Mouse (Mus musculus): ENCODE data around the gene Tsr2. TPM values are rescaled to one million over a fixed set of nuclear protein-coding genes. Genes with fewer than 3 reads are reported as not detected.
A peak's percentile ranks its signal among the peaks of the same experiment; 100 is the strongest.

The Tsr2 gene
- polyA plus RNA-seq, 1 experiment from 2014 or later = 39.1 TPM

- no peaks in the 10 kb centered on the region for H3K9me3 ChIP-seq (ENCODE audit: control insufficient read depth, low read length)
- H3K4me2 ChIP-seq (ENCODE audit: low read length) = no peak overlapping the region
- 53% methylated on average over 4 of the region's 4 CpGs for WGBS
- H3K36me3 ChIP-seq (ENCODE audit: control insufficient read depth, insufficient read depth, low read length) = peaks cover 2% of the 10 kb centered on the region
- ATAC-seq = peak; percentile 24; the same call in 1 of the 2 replicates
- no peak overlapping the region for H3K4me3 ChIP-seq (ENCODE audit: low read length)
- H3K27me3 ChIP-seq (replicated peaks; ENCODE audit: control insufficient read depth, insufficient read depth, low read length) = no peaks in the 10 kb centered on the region
- no peak overlapping the region for H3K9ac ChIP-seq (ENCODE audit: low read depth, low read length)
- H3K27ac ChIP-seq (ENCODE audit: low read depth, low read length) = no peak overlapping the region
- no peaks in the 10 kb centered on the region for H3K4me1 ChIP-seq (ENCODE audit: control insufficient read depth, insufficient read depth, low read depth, low read length)
Observed at GRCm38 (mm10) chrX:151076941-151077485, 19.3 kb downstream of the Tsr2 start.

- ATAC-seq = no peak
- Histone ChIP-seq H3K4me2 (ENCODE audit: low read length) (no peak overlapping the region), H3K4me3 (ENCODE audit: low read length) (no peak overlapping the region), H3K27me3 (replicated peaks; ENCODE audit: control insufficient read depth, insufficient read depth, low read length) (no peaks in the 10 kb centered on the region), H3K9me3 (ENCODE audit: control insufficient read depth, low read length) (no peaks in the 10 kb centered on the region), H3K27ac (ENCODE audit: low read depth, low read length) (no peak overlapping the region), H3K36me3 (ENCODE audit: control insufficient read depth, insufficient read depth, low read length) (peaks cover 3% of the 10 kb centered on the region), H3K9ac (ENCODE audit: low read depth, low read length) (no peak overlapping the region), H3K4me1 (ENCODE audit: control insufficient read depth, insufficient read depth, low read depth, low read length) (no peaks in the 10 kb centered on the region)
- WGBS = 97% methylated on average over 5 of the region's 5 CpGs
Observed at GRCm38 (mm10) chrX:151076007-151076406, 20.3 kb downstream of the Tsr2 start.

- Histone ChIP-seq H3K36me3 (ENCODE audit: control insufficient read depth, insufficient read depth, low read length) (peaks cover 7% of the 10 kb centered on the region), H3K4me3 (ENCODE audit: low read length) (no peak overlapping the region), H3K4me2 (ENCODE audit: low read length) (no peak overlapping the region), H3K27me3 (replicated peaks; ENCODE audit: control insufficient read depth, insufficient read depth, low read length) (no peaks in the 10 kb centered on the region), H3K4me1 (ENCODE audit: control insufficient read depth, insufficient read depth, low read depth, low read length) (no peaks in the 10 kb centered on the region), H3K9me3 (ENCODE audit: control insufficient read depth, low read length) (no peaks in the 10 kb centered on the region), H3K9ac (ENCODE audit: low read depth, low read length) (no peak overlapping the region), H3K27ac (ENCODE audit: low read depth, low read length) (no peak overlapping the region)
- no peak for ATAC-seq
- WGBS = 95% methylated on average over 5 of the region's 5 CpGs
Observed at GRCm38 (mm10) chrX:151067876-151068275, 28.5 kb downstream of the Tsr2 start.

GRCm38 (mm10) chrX:151066071-151066666 is 30.2 kb downstream of the Tsr2 start:
- no peak overlapping the region for H3K4me2 ChIP-seq (ENCODE audit: low read length)
- no peak for ATAC-seq
- H3K9ac ChIP-seq (ENCODE audit: low read depth, low read length) = no peak overlapping the region
- no peaks in the 10 kb centered on the region for H3K27me3 ChIP-seq (replicated peaks; ENCODE audit: control insufficient read depth, insufficient read depth, low read length)
- no peak overlapping the region for H3K4me3 ChIP-seq (ENCODE audit: low read length)
- H3K27ac ChIP-seq (ENCODE audit: low read depth, low read length) = no peak overlapping the region
- H3K36me3 ChIP-seq (ENCODE audit: control insufficient read depth, insufficient read depth, low read length) = 0 out of 2 replicates have a peak, but pooled peaks cover 4% of the 10 kb centered on the region
- H3K4me1 ChIP-seq (ENCODE audit: control insufficient read depth, insufficient read depth, low read depth, low read length) = no peaks in the 10 kb centered on the region
- no peaks in the 10 kb centered on the region for H3K9me3 ChIP-seq (ENCODE audit: control insufficient read depth, low read length)
- WGBS = 85% methylated on average over 7 of the region's 7 CpGs

GRCm38 (mm10) chrX:151061615-151062299 is 34.6 kb downstream of the Tsr2 start:
- 64% methylated on average over 3 of the region's 3 CpGs for WGBS
- H3K27ac ChIP-seq (ENCODE audit: low read depth, low read length) = no peak overlapping the region
- no peak for ATAC-seq
- H3K4me2 ChIP-seq (ENCODE audit: low read length) = no peak overlapping the region
- no peaks in the 10 kb centered on the region for H3K9me3 ChIP-seq (ENCODE audit: control insufficient read depth, low read length)
- H3K27me3 ChIP-seq (replicated peaks; ENCODE audit: control insufficient read depth, insufficient read depth, low read length) = no peaks in the 10 kb centered on the region
- no peaks in the 10 kb centered on the region for H3K36me3 ChIP-seq (ENCODE audit: control insufficient read depth, insufficient read depth, low read length)
- no peaks in the 10 kb centered on the region for H3K4me1 ChIP-seq (ENCODE audit: control insufficient read depth, insufficient read depth, low read depth, low read length)
- no peak overlapping the region for H3K4me3 ChIP-seq (ENCODE audit: low read length)
- no peak overlapping the region for H3K9ac ChIP-seq (ENCODE audit: low read depth, low read length)

- H3K4me1 ChIP-seq (ENCODE audit: control insufficient read depth, insufficient read depth, low read depth, low read length) = no peaks in the 10 kb centered on the region
- WGBS = 57% methylated on average over 1 of the region's 1 CpGs
- no peak for ATAC-seq
- H3K9me3 ChIP-seq (ENCODE audit: control insufficient read depth, low read length) = no peaks in the 10 kb centered on the region
- H3K27ac ChIP-seq (ENCODE audit: low read depth, low read length) = no peak overlapping the region
- H3K27me3 ChIP-seq (replicated peaks; ENCODE audit: control insufficient read depth, insufficient read depth, low read length) = no peaks in the 10 kb centered on the region
- H3K4me3 ChIP-seq (ENCODE audit: low read length) = no peak overlapping the region
- no peaks in the 10 kb centered on the region for H3K36me3 ChIP-seq (ENCODE audit: control insufficient read depth, insufficient read depth, low read length)
- H3K9ac ChIP-seq (ENCODE audit: low read depth, low read length) = no peak overlapping the region
- H3K4me2 ChIP-seq (ENCODE audit: low read length) = no peak overlapping the region
Observed at GRCm38 (mm10) chrX:151059346-151059745, 37.0 kb downstream of the Tsr2 start.

GRCm38 (mm10) chrX:151055559-151055958 is 40.8 kb downstream of the Tsr2 start:
- Histone ChIP-seq H3K27me3 (replicated peaks; ENCODE audit: control insufficient read depth, insufficient read depth, low read length) (no peaks in the 10 kb centered on the region), H3K4me1 (ENCODE audit: control insufficient read depth, insufficient read depth, low read depth, low read length) (no peaks in the 10 kb centered on the region), H3K36me3 (ENCODE audit: control insufficient read depth, insufficient read depth, low read length) (no peaks in the 10 kb centered on the region), H3K9me3 (ENCODE audit: control insufficient read depth, low read length) (no peaks in the 10 kb centered on the region), H3K4me2 (ENCODE audit: low read length) (no peak overlapping the region), H3K4me3 (ENCODE audit: low read length) (no peak overlapping the region), H3K27ac (ENCODE audit: low read depth, low read length) (no peak overlapping the region), H3K9ac (ENCODE audit: low read depth, low read length) (no peak overlapping the region)
- ATAC-seq = 0 out of 2 replicates have a peak, but pooled peaks have one; percentile 42
- 15% methylated on average over 1 of the region's 1 CpGs for WGBS

- no peak for ATAC-seq
- Histone ChIP-seq H3K27me3 (replicated peaks; ENCODE audit: control insufficient read depth, insufficient read depth, low read length) (no peaks in the 10 kb centered on the region), H3K4me2 (ENCODE audit: low read length) (no peak overlapping the region), H3K36me3 (ENCODE audit: control insufficient read depth, insufficient read depth, low read length) (no peaks in the 10 kb centered on the region), H3K4me1 (ENCODE audit: control insufficient read depth, insufficient read depth, low read depth, low read length) (peaks cover 4% of the 10 kb centered on the region), H3K9ac (ENCODE audit: low read depth, low read length) (no peak overlapping the region), H3K9me3 (ENCODE audit: control insufficient read depth, low read length) (no peaks in the 10 kb centered on the region), H3K27ac (ENCODE audit: low read depth, low read length) (no peak overlapping the region), H3K4me3 (ENCODE audit: low read length) (no peak overlapping the region)
- 53% methylated on average over 5 of the region's 6 CpGs for WGBS
Observed at GRCm38 (mm10) chrX:151054489-151054888, 41.9 kb downstream of the Tsr2 start.

- Histone ChIP-seq H3K9me3 (ENCODE audit: control insufficient read depth, low read length) (no peaks in the 10 kb centered on the region), H3K4me3 (ENCODE audit: low read length) (no peak overlapping the region), H3K9ac (ENCODE audit: low read depth, low read length) (no peak overlapping the region), H3K4me1 (ENCODE audit: control insufficient read depth, insufficient read depth, low read depth, low read length) (peaks cover 14% of the 10 kb centered on the region), H3K27me3 (replicated peaks; ENCODE audit: control insufficient read depth, insufficient read depth, low read length) (no peaks in the 10 kb centered on the region), H3K4me2 (ENCODE audit: low read length) (no peak overlapping the region), H3K27ac (ENCODE audit: low read depth, low read length) (no peak overlapping the region), H3K36me3 (ENCODE audit: control insufficient read depth, insufficient read depth, low read length) (no peaks in the 10 kb centered on the region)
- ATAC-seq = no peak
- 61% methylated on average over 7 of the region's 7 CpGs for WGBS
Observed at GRCm38 (mm10) chrX:151050337-151050736, 46.0 kb downstream of the Tsr2 start.

All from hindbrain, embryonic 16.5 days (tissue).